Mouse (Mus musculus): ENCODE data around the gene Gm13420. TPM values are rescaled to one million over a fixed set of nuclear protein-coding genes. Genes with fewer than 3 reads are reported as not detected.
A peak's percentile ranks its signal among the peaks of the same experiment; 100 is the strongest.

Gm13420 gene
- polyA plus RNA-seq, 1 experiment from 2014 or later = not detected

GRCm38 (mm10) chr2:29732559-29732958, 18.9 kb downstream of the Gm13420 start:
- ATAC-seq (ENCODE audit: low FRiP score, low TSS enrichment) (no peak), DNase-seq (no peak)
- peaks cover 93% of the 10 kb centered on the region for H3K36me3 ChIP-seq (ENCODE audit: control insufficient read depth, insufficient read depth, low read length)
- H3K4me1 ChIP-seq (ENCODE audit: control insufficient read depth, insufficient read depth, low read length) = no peaks in the 10 kb centered on the region
- no peak overlapping the region for H3K27ac ChIP-seq (replicated peaks; ENCODE audit: low read depth, low read length)
- no peak overlapping the region for H3K4me3 ChIP-seq (replicated peaks; ENCODE audit: low read depth, low read length)
- no peaks in the 10 kb centered on the region for H3K9me3 ChIP-seq (ENCODE audit: control insufficient read depth, low read length)
- 92% methylated on average over 10 of the region's 10 CpGs for WGBS
- H3K9ac ChIP-seq (replicated peaks; ENCODE audit: low read length) = no peak overlapping the region
- no peaks in the 10 kb centered on the region for H3K27me3 ChIP-seq (ENCODE audit: control insufficient read depth, insufficient read depth, low read length)
- no peak overlapping the region for H3K4me2 ChIP-seq (ENCODE audit: low read length)

GRCm38 (mm10) chr2:29731545-29731944, 19.9 kb downstream of the Gm13420 start:
- Histone ChIP-seq H3K27ac (replicated peaks; ENCODE audit: low read depth, low read length) (no peak overlapping the region), H3K4me3 (replicated peaks; ENCODE audit: low read depth, low read length) (no peak overlapping the region), H3K4me1 (ENCODE audit: control insufficient read depth, insufficient read depth, low read length) (no peaks in the 10 kb centered on the region), H3K27me3 (ENCODE audit: control insufficient read depth, insufficient read depth, low read length) (no peaks in the 10 kb centered on the region), H3K4me2 (ENCODE audit: low read length) (no peak overlapping the region), H3K9me3 (ENCODE audit: control insufficient read depth, low read length) (no peaks in the 10 kb centered on the region), H3K36me3 (ENCODE audit: control insufficient read depth, insufficient read depth, low read length) (peaks cover 93% of the 10 kb centered on the region), H3K9ac (replicated peaks; ENCODE audit: low read length) (no peak overlapping the region)
- ATAC-seq (ENCODE audit: low FRiP score, low TSS enrichment) (no peak), DNase-seq (no peak)
- WGBS = 81% methylated on average over 3 of the region's 3 CpGs

- no peak overlapping the region for H3K4me2 ChIP-seq (ENCODE audit: low read length)
- no peak overlapping the region for H3K9ac ChIP-seq (replicated peaks; ENCODE audit: low read length)
- H3K9me3 ChIP-seq (ENCODE audit: control insufficient read depth, low read length) = no peaks in the 10 kb centered on the region
- 51% methylated on average over 2 of the region's 2 CpGs for WGBS
- no peak overlapping the region for H3K27ac ChIP-seq (replicated peaks; ENCODE audit: low read depth, low read length)
- no peaks in the 10 kb centered on the region for H3K27me3 ChIP-seq (ENCODE audit: control insufficient read depth, insufficient read depth, low read length)
- ATAC-seq (ENCODE audit: low FRiP score, low TSS enrichment) = no peak
- H3K4me1 ChIP-seq (ENCODE audit: control insufficient read depth, insufficient read depth, low read length) = no peaks in the 10 kb centered on the region
- H3K36me3 ChIP-seq (ENCODE audit: control insufficient read depth, insufficient read depth, low read length) = peaks cover 96% of the 10 kb centered on the region
- DNase-seq = no peak
- no peak overlapping the region for H3K4me3 ChIP-seq (replicated peaks; ENCODE audit: low read depth, low read length)
These were observed 22.0 kb downstream of the Gm13420 start for GRCm38 (mm10) chr2:29729500-29729899.

- H3K9me3 ChIP-seq (ENCODE audit: control insufficient read depth, low read length) = no peaks in the 10 kb centered on the region
- 92% methylated on average over 5 of the region's 5 CpGs for WGBS
- ATAC-seq (ENCODE audit: low FRiP score, low TSS enrichment) = no peak
- no peaks in the 10 kb centered on the region for H3K4me1 ChIP-seq (ENCODE audit: control insufficient read depth, insufficient read depth, low read length)
- DNase-seq = no peak
- H3K36me3 ChIP-seq (ENCODE audit: control insufficient read depth, insufficient read depth, low read length) = peaks cover 85% of the 10 kb centered on the region
- H3K4me2 ChIP-seq (ENCODE audit: low read length) = no peak overlapping the region
- H3K27ac ChIP-seq (replicated peaks; ENCODE audit: low read depth, low read length) = no peak overlapping the region
- H3K9ac ChIP-seq (replicated peaks; ENCODE audit: low read length) = no peak overlapping the region
- H3K4me3 ChIP-seq (replicated peaks; ENCODE audit: low read depth, low read length) = no peak overlapping the region
- H3K27me3 ChIP-seq (ENCODE audit: control insufficient read depth, insufficient read depth, low read length) = no peaks in the 10 kb centered on the region
These were observed 26.7 kb downstream of the Gm13420 start for GRCm38 (mm10) chr2:29724664-29725365.

- H3K4me1 ChIP-seq (ENCODE audit: control insufficient read depth, insufficient read depth, low read length) = no peaks in the 10 kb centered on the region
- no peak overlapping the region for H3K4me3 ChIP-seq (replicated peaks; ENCODE audit: low read depth, low read length)
- H3K36me3 ChIP-seq (ENCODE audit: control insufficient read depth, insufficient read depth, low read length) = peaks cover 75% of the 10 kb centered on the region
- ATAC-seq (ENCODE audit: low FRiP score, low TSS enrichment) (no peak), DNase-seq (no peak)
- no peak overlapping the region for H3K9ac ChIP-seq (replicated peaks; ENCODE audit: low read length)
- no peaks in the 10 kb centered on the region for H3K9me3 ChIP-seq (ENCODE audit: control insufficient read depth, low read length)
- H3K27me3 ChIP-seq (ENCODE audit: control insufficient read depth, insufficient read depth, low read length) = no peaks in the 10 kb centered on the region
- H3K27ac ChIP-seq (replicated peaks; ENCODE audit: low read depth, low read length) = no peak overlapping the region
- H3K4me2 ChIP-seq (ENCODE audit: low read length) = no peak overlapping the region
- WGBS = 96% methylated on average over 3 of the region's 3 CpGs
These were observed 28.4 kb downstream of the Gm13420 start for GRCm38 (mm10) chr2:29723132-29723531.

- WGBS = 93% methylated on average over 5 of the region's 5 CpGs
- H3K4me3 ChIP-seq (replicated peaks; ENCODE audit: low read depth, low read length) = no peak overlapping the region
- no peak for ATAC-seq (ENCODE audit: low FRiP score, low TSS enrichment)
These were observed 32.9 kb downstream of the Gm13420 start for GRCm38 (mm10) chr2:29718581-29718980.

GRCm38 (mm10) chr2:29716691-29717090, 34.8 kb downstream of the Gm13420 start:
- H3K4me1 ChIP-seq (ENCODE audit: control insufficient read depth, insufficient read depth, low read length) = no peaks in the 10 kb centered on the region
- no peaks in the 10 kb centered on the region for H3K9me3 ChIP-seq (ENCODE audit: control insufficient read depth, low read length)
- no peak overlapping the region for H3K9ac ChIP-seq (replicated peaks; ENCODE audit: low read length)
- H3K27ac ChIP-seq (replicated peaks; ENCODE audit: low read depth, low read length) = no peak overlapping the region
- DNase-seq (peak; percentile 42), ATAC-seq (ENCODE audit: low FRiP score, low TSS enrichment) (no peak)
- no peaks in the 10 kb centered on the region for H3K27me3 ChIP-seq (ENCODE audit: control insufficient read depth, insufficient read depth, low read length)
- peaks cover 59% of the 10 kb centered on the region for H3K36me3 ChIP-seq (ENCODE audit: control insufficient read depth, insufficient read depth, low read length)
- H3K4me2 ChIP-seq (ENCODE audit: low read length) = no peak overlapping the region
- 21% methylated on average over 6 of the region's 6 CpGs for WGBS
- H3K4me3 ChIP-seq (replicated peaks; ENCODE audit: low read depth, low read length) = no peak overlapping the region

More at GRCm38 (mm10) chr2:29718581-29718980, 32.9 kb downstream of the Gm13420 start:
- Histone ChIP-seq H3K4me2 (ENCODE audit: low read length) (no peak overlapping the region), H3K4me1 (ENCODE audit: control insufficient read depth, insufficient read depth, low read length) (no peaks in the 10 kb centered on the region), H3K27ac (replicated peaks; ENCODE audit: low read depth, low read length) (no peak overlapping the region), H3K36me3 (ENCODE audit: control insufficient read depth, insufficient read depth, low read length) (peaks cover 66% of the 10 kb centered on the region), H3K9me3 (ENCODE audit: control insufficient read depth, low read length) (no peaks in the 10 kb centered on the region), H3K27me3 (ENCODE audit: control insufficient read depth, insufficient read depth, low read length) (no peaks in the 10 kb centered on the region), H3K9ac (replicated peaks; ENCODE audit: low read length) (no peak overlapping the region)
- no peak for DNase-seq

GRCm38 (mm10) chr2:29716143-29716542, 35.3 kb downstream of the Gm13420 start:
- 48% methylated on average over 7 of the region's 7 CpGs for WGBS
- Histone ChIP-seq H3K9ac (replicated peaks; ENCODE audit: low read length) (no peak overlapping the region), H3K9me3 (ENCODE audit: control insufficient read depth, low read length) (no peaks in the 10 kb centered on the region), H3K27me3 (ENCODE audit: control insufficient read depth, insufficient read depth, low read length) (no peaks in the 10 kb centered on the region), H3K4me2 (ENCODE audit: low read length) (no peak overlapping the region), H3K4me1 (ENCODE audit: control insufficient read depth, insufficient read depth, low read length) (no peaks in the 10 kb centered on the region), H3K36me3 (ENCODE audit: control insufficient read depth, insufficient read depth, low read length) (peaks cover 60% of the 10 kb centered on the region), H3K4me3 (replicated peaks; ENCODE audit: low read depth, low read length) (no peak overlapping the region), H3K27ac (replicated peaks; ENCODE audit: low read depth, low read length) (no peak overlapping the region)
- ATAC-seq (ENCODE audit: low FRiP score, low TSS enrichment) (no peak), DNase-seq (no peak)

GRCm38 (mm10) chr2:29714127-29714526, 37.4 kb downstream of the Gm13420 start:
- no peaks in the 10 kb centered on the region for H3K4me1 ChIP-seq (ENCODE audit: control insufficient read depth, insufficient read depth, low read length)
- no peak overlapping the region for H3K27ac ChIP-seq (replicated peaks; ENCODE audit: low read depth, low read length)
- H3K27me3 ChIP-seq (ENCODE audit: control insufficient read depth, insufficient read depth, low read length) = no peaks in the 10 kb centered on the region
- peaks cover 55% of the 10 kb centered on the region for H3K36me3 ChIP-seq (ENCODE audit: control insufficient read depth, insufficient read depth, low read length)
- no peak overlapping the region for H3K4me3 ChIP-seq (replicated peaks; ENCODE audit: low read depth, low read length)
- ATAC-seq (ENCODE audit: low FRiP score, low TSS enrichment) = no peak
- H3K9ac ChIP-seq (replicated peaks; ENCODE audit: low read length) = no peak overlapping the region
- no peak for DNase-seq
- no peaks in the 10 kb centered on the region for H3K9me3 ChIP-seq (ENCODE audit: control insufficient read depth, low read length)
- WGBS = 95% methylated on average over 5 of the region's 5 CpGs
- H3K4me2 ChIP-seq (ENCODE audit: low read length) = no peak overlapping the region

Data from midbrain, embryonic 14.5 days (tissue).